Mouse (Mus musculus) C2C12 (cell line): ENCODE data around the gene Bcl11b. TPM values are rescaled to one million over a fixed set of nuclear protein-coding genes. Genes with fewer than 3 reads are reported as not detected.

Experiments
- H3K27me3 ChIP-seq: one replicate; pipeline ENCODE4 v1.6.1; 2011; ENCODE audit not compliant: control insufficient read depth, insufficient read depth, insufficient read length
- H3K36me3 ChIP-seq: one replicate; pipeline ENCODE4 v1.6.1; 2011; ENCODE audit not compliant: control insufficient read depth, insufficient read depth
- H3K4me3 ChIP-seq: one replicate; pipeline ENCODE4 v1.5.1; 2011; ENCODE audit warnings: mild to moderate bottlenecking, control low read depth; ENCODE audit not compliant: poor library complexity, insufficient read depth, severe bottlenecking
- H3K79me2 ChIP-seq: one replicate; pipeline ENCODE4 v1.6.1; 2011; ENCODE audit not compliant: control insufficient read depth, insufficient read depth
- H3K79me3 ChIP-seq: one replicate; pipeline ENCODE4 v1.6.1; 2011; ENCODE audit warnings: low read depth, control low read depth
- H3ac ChIP-seq: one replicate; pipeline ENCODE3; 2011; ENCODE audit warnings: low read depth; ENCODE audit not compliant: control insufficient read depth, insufficient read length
- CEBPB ChIP-seq: IDR thresholded peaks from one replicate; pipeline ENCODE4 v1.6.1; 2011; ENCODE audit warnings: low read depth, mild to moderate bottlenecking, control low read depth, moderate library complexity
- CTCF ChIP-seq: IDR thresholded peaks from one replicate; pipeline ENCODE4 v1.5.1; 2011; ENCODE audit not compliant: control insufficient read depth, insufficient read depth, insufficient read length
- FOSL1 ChIP-seq: IDR thresholded peaks from one replicate; pipeline ENCODE4 v1.8.0; 2011; ENCODE audit warnings: mild to moderate bottlenecking, low read length; ENCODE audit not compliant: poor library complexity, insufficient read depth, severe bottlenecking
- MAX ChIP-seq: IDR thresholded peaks from one replicate; pipeline ENCODE4 v1.6.1; 2011; ENCODE audit warnings: mild to moderate bottlenecking, control low read depth
- MYOD1 ChIP-seq: IDR thresholded peaks from one replicate; pipeline ENCODE4 v1.6.1; 2011; ENCODE audit warnings: low read depth; ENCODE audit not compliant: control insufficient read depth, insufficient read length
- MYOG ChIP-seq: IDR thresholded peaks from one replicate; pipeline ENCODE4 v1.6.1; 2011; ENCODE audit not compliant: control insufficient read depth, insufficient read length; ENCODE audit errors: extremely low read depth
- USF1 ChIP-seq: IDR thresholded peaks from one replicate; pipeline ENCODE4 v1.6.1; 2011; ENCODE audit warnings: low read depth, mild to moderate bottlenecking, control low read depth, moderate library complexity
- polyA plus RNA-seq: library from polyadenylated mRNA; unstranded; fragments of >200 nt; fragmentation: generic; extraction: Trizol; gene quantifications from one replicate; pipeline ENCODE4 v1.2.1, GENCODE M21; 2012; ENCODE audit warnings: missing spikeins

The Bcl11b gene
- polyA plus RNA-seq, 1 experiment = not detected

DNA sequence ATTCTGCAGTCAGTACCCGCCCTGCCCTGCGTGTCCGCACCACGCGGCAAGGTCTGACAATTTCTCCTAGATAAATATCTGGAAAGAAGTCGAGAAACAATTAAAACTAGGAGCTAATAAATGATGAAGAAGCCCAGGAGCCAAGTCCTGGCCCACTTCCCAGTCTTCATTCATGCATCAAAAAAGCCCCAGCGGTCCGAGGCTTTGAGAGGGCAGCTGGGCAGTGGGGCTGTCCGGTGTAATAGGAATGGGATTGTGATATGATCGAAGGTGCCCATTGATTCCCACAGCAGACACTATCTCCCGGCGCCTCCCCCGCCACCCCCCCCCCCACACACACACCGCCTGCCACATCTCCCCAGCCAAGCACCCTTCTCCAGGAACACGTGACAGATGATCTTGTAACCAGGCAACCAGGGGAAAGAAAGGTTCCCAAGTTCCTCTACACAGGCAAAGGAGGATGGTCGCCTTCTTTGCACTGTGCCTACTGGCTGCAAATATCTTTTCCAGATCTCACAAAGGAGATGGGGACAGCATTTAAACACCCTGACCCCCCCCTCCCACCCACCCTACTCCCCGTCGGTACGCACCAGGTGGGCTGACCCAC, 68.5 kb downstream of the Bcl11b start:
- TF ChIP-seq MAX (no peak), CEBPB (no peak)
- no peaks in the 10 kb centered on the region for H3K79me3 ChIP-seq
- H3K27me3 ChIP-seq = no peaks in the 10 kb centered on the region
- no peak overlapping the region for H3ac ChIP-seq
- no peak overlapping the region for H3K4me3 ChIP-seq
- H3K79me2 ChIP-seq = no peaks in the 10 kb centered on the region
- H3K36me3 ChIP-seq = no peaks in the 10 kb centered on the region

DNA sequence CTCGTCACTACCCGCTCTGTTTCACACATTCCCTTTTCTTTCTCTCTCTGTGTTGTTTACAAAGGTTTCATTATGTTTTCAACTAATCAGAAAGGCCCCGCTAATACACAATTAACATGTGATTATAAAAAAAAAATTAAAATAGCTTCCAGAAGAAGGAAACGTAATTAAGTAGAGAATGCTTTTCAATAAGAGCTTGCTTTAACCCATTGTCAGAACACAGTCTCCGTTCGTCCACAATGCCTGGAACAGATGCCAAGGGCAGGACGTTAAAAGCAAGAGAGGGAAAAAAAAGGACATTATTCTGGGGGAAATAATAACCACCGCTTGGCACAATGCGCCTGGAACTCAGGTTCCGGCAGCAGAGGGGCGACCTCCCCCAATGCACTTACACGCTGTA, 71.3 kb downstream of the Bcl11b start:
- Histone ChIP-seq H3K36me3 (no peaks in the 10 kb centered on the region), H3K79me2 (no peaks in the 10 kb centered on the region), H3K4me3 (no peak overlapping the region), H3ac (no peak overlapping the region), H3K27me3 (no peaks in the 10 kb centered on the region), H3K79me3 (no peaks in the 10 kb centered on the region)
- TF ChIP-seq CEBPB (no peak), USF1 (no peak), FOSL1 (no peak), CTCF (no peak), MAX (no peak), MYOD1 (no peak), MYOG (no peak)

DNA sequence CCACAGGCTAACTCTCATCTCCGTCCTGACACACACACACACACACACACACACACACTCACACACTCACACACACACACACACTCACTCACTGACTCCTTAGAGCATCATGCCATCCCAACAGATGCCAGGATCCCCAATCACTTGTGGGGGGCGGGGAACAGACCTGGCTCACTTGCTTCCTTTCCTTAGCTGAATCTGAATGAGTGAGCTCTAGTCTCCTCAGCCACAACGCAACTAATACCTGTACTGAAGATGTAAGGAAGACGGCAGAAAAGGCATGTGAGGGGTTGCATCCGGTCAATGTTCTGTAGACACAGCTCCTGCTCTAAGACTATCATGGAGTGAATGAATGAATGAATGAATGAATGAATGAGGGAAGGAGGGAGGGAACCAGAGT, 71.9 kb downstream of the Bcl11b start:
- Histone ChIP-seq H3K27me3 (no peaks in the 10 kb centered on the region), H3ac (no peak overlapping the region), H3K36me3 (no peaks in the 10 kb centered on the region), H3K79me2 (no peaks in the 10 kb centered on the region), H3K4me3 (no peak overlapping the region), H3K79me3 (no peaks in the 10 kb centered on the region)
- TF ChIP-seq FOSL1 (no peak), MYOD1 (no peak), CEBPB (no peak), MAX (no peak), CTCF (no peak), MYOG (no peak)

DNA sequence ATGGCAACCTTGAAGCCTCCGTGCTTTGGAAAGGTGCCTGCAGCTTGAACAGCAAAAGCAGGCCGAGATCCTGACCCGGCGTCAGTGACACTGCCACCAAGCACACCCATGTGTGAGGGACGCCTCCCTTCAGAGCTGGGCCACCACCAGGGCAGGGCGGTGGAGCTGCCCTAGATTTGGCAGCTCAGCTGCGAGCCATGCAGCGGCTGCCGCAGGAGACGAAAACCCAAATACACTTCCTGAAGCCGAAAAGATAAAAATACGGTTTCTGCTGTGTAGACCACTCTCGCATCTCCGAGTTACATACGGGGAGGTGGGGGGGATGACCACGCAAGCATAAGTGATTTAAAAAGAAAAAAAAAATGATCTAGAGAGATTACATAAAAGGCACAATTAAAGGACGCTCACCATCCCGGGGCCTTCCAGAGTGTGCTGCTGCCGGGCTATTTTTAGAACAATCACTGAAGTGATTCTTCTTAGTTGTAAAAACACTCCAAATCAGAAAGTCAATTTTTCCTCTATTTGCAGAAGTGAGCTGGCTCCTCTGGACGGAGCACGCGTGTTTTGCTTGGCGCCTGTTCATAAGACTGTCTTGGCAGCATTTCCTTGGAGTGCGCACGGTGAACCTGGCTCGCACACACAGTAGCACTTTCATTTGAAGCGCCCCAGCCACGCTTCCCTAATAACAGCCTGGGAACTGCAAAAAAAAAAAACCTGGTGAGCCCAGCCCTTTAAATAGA, 72.6 kb downstream of the Bcl11b start:
- Histone ChIP-seq H3K36me3 (no peaks in the 10 kb centered on the region), H3ac (no peak overlapping the region), H3K4me3 (no peak overlapping the region), H3K27me3 (no peaks in the 10 kb centered on the region), H3K79me3 (no peaks in the 10 kb centered on the region), H3K79me2 (no peaks in the 10 kb centered on the region)
- no peak for TF ChIP-seq MYOD1
- no peak for TF ChIP-seq FOSL1
- no peak for TF ChIP-seq CEBPB
- no peak for TF ChIP-seq USF1
- TF ChIP-seq MAX = no peak
- no peak for TF ChIP-seq MYOG
- TF ChIP-seq CTCF = no peak

DNA sequence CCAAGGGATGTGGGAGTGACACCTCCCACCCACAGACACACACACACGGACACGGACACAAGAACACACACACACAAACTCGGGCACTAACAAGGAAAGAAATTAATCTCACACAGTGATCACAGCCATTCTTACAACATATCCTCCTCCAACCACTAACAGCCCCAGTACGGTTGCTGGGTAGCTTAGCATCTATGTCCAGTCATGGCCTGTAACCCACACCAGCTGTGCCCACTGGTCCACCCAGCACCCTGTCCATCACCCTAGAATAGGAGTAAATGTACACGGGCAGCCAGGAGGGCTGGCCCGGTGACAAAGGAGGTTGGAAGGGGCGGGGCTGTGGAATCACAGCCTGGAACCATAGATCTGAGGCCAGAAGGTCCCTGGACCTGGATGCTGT, 74.5 kb downstream of the Bcl11b start:
- H3ac ChIP-seq = no peak overlapping the region
- H3K4me3 ChIP-seq = no peak overlapping the region
- H3K79me2 ChIP-seq = no peaks in the 10 kb centered on the region
- H3K79me3 ChIP-seq = no peaks in the 10 kb centered on the region
- TF ChIP-seq CTCF (no peak), MAX (no peak), USF1 (no peak), MYOG (no peak), MYOD1 (no peak), CEBPB (no peak), FOSL1 (no peak)
- H3K36me3 ChIP-seq = no peaks in the 10 kb centered on the region
- H3K27me3 ChIP-seq = peaks cover 3% of the 10 kb centered on the region

DNA sequence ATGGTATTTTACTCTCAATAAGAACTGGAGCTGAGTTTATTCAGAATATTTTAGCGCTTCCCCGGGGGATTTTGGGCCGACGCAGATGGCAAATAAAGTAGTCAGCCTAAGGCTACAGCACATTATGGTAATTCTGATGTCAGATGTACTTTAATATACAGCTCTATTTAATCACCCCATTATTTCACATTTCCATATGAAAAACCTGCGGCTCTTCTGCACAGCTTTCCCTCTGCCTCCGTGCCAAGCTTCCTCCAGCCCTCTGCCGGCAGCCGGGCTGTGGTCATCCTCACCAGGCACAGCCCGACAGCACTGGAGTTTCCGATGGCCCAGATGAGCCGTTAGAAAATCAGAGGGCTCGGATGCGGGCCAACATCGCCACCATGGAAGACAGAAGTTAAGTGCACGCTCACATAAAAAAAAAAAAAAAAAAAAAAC, 74.9 kb downstream of the Bcl11b start:
- no peak for TF ChIP-seq MYOG
- TF ChIP-seq CEBPB = no peak
- TF ChIP-seq CTCF = no peak
- TF ChIP-seq FOSL1 = no peak
- no peak for TF ChIP-seq MYOD1
- TF ChIP-seq USF1 = no peak
- no peak for TF ChIP-seq MAX
- Histone ChIP-seq H3K36me3 (no peaks in the 10 kb centered on the region), H3K27me3 (peaks cover 3% of the 10 kb centered on the region), H3K79me3 (no peaks in the 10 kb centered on the region), H3K79me2 (no peaks in the 10 kb centered on the region), H3K4me3 (no peak overlapping the region), H3ac (no peak overlapping the region)
